Mouse (Mus musculus) liver, embryonic 14.5 days (tissue): ENCODE data around the gene 2010300C02Rik.

Source experiments
- CTCF ChIP-seq: IDR thresholded peaks from 2 replicates; pipeline ENCODE4 v1.5.1; 2016; ENCODE audit warnings: antibody characterized with exemption, low read depth, control low read depth
- EP300 ChIP-seq: IDR thresholded peaks from 2 replicates; pipeline ENCODE4 v1.6.1; 2016; ENCODE audit warnings: antibody characterized with exemption, low read depth

DNA sequence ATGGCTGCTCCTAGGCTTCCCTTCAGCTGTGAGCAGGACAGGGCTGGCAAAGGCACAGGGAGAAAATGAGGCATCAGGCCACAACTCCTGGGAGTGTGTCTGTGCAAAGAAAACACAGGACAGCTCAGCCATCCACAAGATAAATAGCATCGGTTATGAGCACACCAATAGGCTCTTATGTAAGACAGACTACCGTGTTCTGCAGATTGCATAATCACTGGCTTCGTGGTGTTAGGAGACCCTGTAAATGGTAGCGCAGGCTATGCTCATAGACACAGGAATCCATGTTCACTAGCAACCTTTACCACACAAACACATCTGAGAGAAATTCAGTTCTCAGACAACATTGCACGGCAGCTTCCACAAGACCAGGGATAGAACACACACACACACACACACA, 56.3 kb downstream of the 2010300C02Rik start:
- TF ChIP-seq EP300 (no peak), CTCF (no peak)
